In genomic region chr14:120909396-120909795, GRCm38 (mm10) we compare ENCODE assay signal across 11 mouse cellular contexts. TPM values are rescaled to one million over a fixed set of nuclear protein-coding genes. Genes with fewer than 3 reads are reported as not detected.
DNase-seq lines count a peak whose midpoint lies in the region; ATAC-seq and TF ChIP-seq lines count a peak whose summit lies in the region.
"Had no signal": no experiment of that assay in that cellular context is flagged by ENCODE, and none has a peak within 500 bp of the region (broad histone marks: within the 10 kb centered on the region; RNA-seq: fewer than 3 reads in every experiment).

No protein-coding gene starts in this region.

- no peak overlapping the region for H3K4me2 ChIP-seq in midbrain, postnatal 0 days (ENCODE audit: low read depth, low read length, poor library complexity, severe bottlenecking)

- peak overlapping the region; percentile 28; the same call in 1 of the 2 replicates for H3K27ac ChIP-seq in embryonic fibroblast, embryonic 13.5 days (ENCODE audit: insufficient read depth, low read length)
- no peak overlapping the region for H3K27ac ChIP-seq in midbrain, postnatal 0 days (ENCODE audit: low read depth, low read length)

- H3K4me1 ChIP-seq in lung, adult 2 months (ENCODE audit: control insufficient read depth, insufficient read depth, low read length) = peaks cover 2% of the 10 kb centered on the region; the same call in 1 of the 2 replicates
- no peaks in the 10 kb centered on the region for H3K4me1 ChIP-seq in embryonic fibroblast, embryonic 13.5 days (ENCODE audit: control insufficient read depth, insufficient read depth, low read length)
- peaks cover 4% of the 10 kb centered on the region; the same call in 1 of the 2 replicates for H3K4me1 ChIP-seq in midbrain, postnatal 0 days (ENCODE audit: insufficient read depth, low read length)

- no peaks in the 10 kb centered on the region for H3K27me3 ChIP-seq in midbrain, postnatal 0 days (ENCODE audit: insufficient read depth, low read length)
- H3K27me3 ChIP-seq: Patski had no signal

- peak; percentile 28 for DNase-seq in cerebellum, adult 11-12 months
- no peak for DNase-seq in cerebellum, postnatal 4 days (ENCODE audit: low spot score in 2 of 2)
- peak; percentile 21 for DNase-seq in lung, postnatal 36 days
- no peak for DNase-seq in lung, adult 2 months
- no peak for DNase-seq in gastrocnemius, postnatal 4 days (ENCODE audit: low spot score in 2 of 2)
- DNase-seq in midbrain, postnatal 0 days (ENCODE audit: low spot score) = no peak
- DNase-seq in frontal cortex, postnatal 36 days (ENCODE audit: low spot score in 2 of 2) = no peak
- DNase-seq: right cerebral cortex, postnatal 25 days had no signal

- no peak for TF ChIP-seq POLR2A in lung, adult 2 months (IDR thresholded peaks at IDR 0.05; ENCODE audit: borderline replicate concordance, extremely low read depth, low read depth, low read length)
- no peak for TF ChIP-seq POLR2A in embryonic fibroblast, embryonic 13.5 days (IDR thresholded peaks at IDR 0.05; ENCODE audit: low read depth, low read length)

- H3K36me3 ChIP-seq in midbrain, postnatal 0 days (ENCODE audit: insufficient read depth, low read length) = no peaks in the 10 kb centered on the region

- TF ChIP-seq CTCF in lung, adult 2 months (IDR thresholded peaks at IDR 0.05; ENCODE audit: insufficient read depth, low read length) = no peak
- TF ChIP-seq CTCF in embryonic fibroblast, embryonic 13.5 days (IDR thresholded peaks at IDR 0.05; ENCODE audit: borderline replicate concordance, insufficient read depth, low read length) = no peak
- TF ChIP-seq CTCF in midbrain, postnatal 0 days (IDR thresholded peaks at IDR 0.05) = no peak

- WGBS in lung, adult 2 months = 64% methylated on average over 3 of the region's 3 CpGs
- 29% methylated on average over 3 of the region's 3 CpGs for WGBS in midbrain, postnatal 0 days

- no peak overlapping the region for H3K9ac ChIP-seq in midbrain, postnatal 0 days (replicated peaks; ENCODE audit: low read length, poor library complexity, severe bottlenecking)

- no peaks in the 10 kb centered on the region for H3K9me3 ChIP-seq in midbrain, postnatal 0 days (ENCODE audit: low read length)

- no peak overlapping the region for H3K4me3 ChIP-seq in lung, adult 2 months (replicated peaks; ENCODE audit: extremely low read depth, low read depth, low read length)
- H3K4me3 ChIP-seq in embryonic fibroblast, embryonic 13.5 days (ENCODE audit: insufficient read depth, low read length) = no peak overlapping the region
- no peak overlapping the region for H3K4me3 ChIP-seq in midbrain, postnatal 0 days (ENCODE audit: low read depth, low read length)

- ATAC-seq in midbrain, postnatal 0 days (ENCODE audit: low FRiP score) = no peak
- ATAC-seq: lung, postnatal 0 days had no signal

RNA-seq across cellular contexts. Expression of gene Ipo5, which starts 1.6 kb away (rescaled TPM):
- 10.3 and 17.8 TPM in 2 replicates for polyA plus RNA-seq in lung, adult 2 months (2012; rRNA removed)
- 205 and 228 TPM in 2 replicates for polyA plus RNA-seq in embryonic fibroblast, embryonic 13.5 days (2011; ENCODE audit: insufficient read length, low read depth, missing spikeins)
- total RNA-seq in gastrocnemius, postnatal 4 days (2021) = 100 to 1,000 TPM; 111 to 112 TPM
- 65.4 and 82.6 TPM in 2 replicates for total RNA-seq in midbrain, postnatal 0 days (2014; rRNA removed)
- polyA plus RNA-seq in midbrain, postnatal 0 days (2015; fragmentation: Nextera tagmentation; extraction: Ambion mirVana) = 43.0 and 46.5 TPM in 2 replicates

Comparison
In these comparisons a context has a peak if more than half of its experiments do, and no peak if none do; other contexts are left out.
1. DNase-seq: peak in cerebellum, adult 11-12 months (single experiment) and lung, postnatal 36 days (single experiment); none in cerebellum, postnatal 4 days (0 of 2), lung, adult 2 months (single experiment), gastrocnemius, postnatal 4 days (0 of 2), midbrain, postnatal 0 days (single experiment) and frontal cortex, postnatal 36 days (0 of 2).